Mouse (Mus musculus): Measurements from ENCODE around the gene AC134908.4. TPM values are rescaled to one million over a fixed set of nuclear protein-coding genes. Genes with fewer than 3 reads are reported as not detected.

The AC134908.4 gene
- polyA plus RNA-seq, 1 experiment from 2014 or later = not detected

GRCm38 (mm10) chr17:25836397-25837075 is 41.1 kb upstream of the AC134908.4 start:
- Histone ChIP-seq H3K4me1 (ENCODE audit: insufficient read depth) (peaks cover 49% of the 10 kb centered on the region), H3K4me3 (ENCODE audit: low read depth, low read length) (peak overlapping the region; percentile 21; the same call in 1 of the 2 replicates), H3K9me3 (ENCODE audit: low read length) (no peaks in the 10 kb centered on the region), H3K36me3 (replicated peaks; ENCODE audit: insufficient read depth, low read length) (peaks cover 35% of the 10 kb centered on the region), H3K4me2 (ENCODE audit: low read depth, low read length) (peak overlapping the region; percentile 76), H3K27ac (ENCODE audit: low read depth) (no peak overlapping the region), H3K27me3 (ENCODE audit: insufficient read depth, low read length) (no peaks in the 10 kb centered on the region), H3K9ac (replicated peaks) (peak overlapping the region; percentile 47; the same call in 1 of the 2 replicates)
- DNase-seq = no peak
- TF ChIP-seq EP300 (IDR thresholded peaks at IDR 0.05; ENCODE audit: low read depth) (no peak), CTCF (IDR thresholded peaks at IDR 0.05; ENCODE audit: low read depth) (no peak)
- 29% methylated on average over 20 of the region's 23 CpGs for WGBS (ENCODE audit: insufficient replicate concordance)
- ATAC-seq = no peak

GRCm38 (mm10) chr17:25835816-25836215 is 40.4 kb upstream of the AC134908.4 start:
- ATAC-seq = no peak
- H3K9ac ChIP-seq (replicated peaks) = no peak overlapping the region
- no peaks in the 10 kb centered on the region for H3K9me3 ChIP-seq (ENCODE audit: low read length)
- no peak for TF ChIP-seq CTCF (IDR thresholded peaks at IDR 0.05; ENCODE audit: low read depth)
- no peak for TF ChIP-seq EP300 (IDR thresholded peaks at IDR 0.05; ENCODE audit: low read depth)
- WGBS (ENCODE audit: insufficient replicate concordance) = 91% methylated on average over 16 of the region's 16 CpGs
- H3K27me3 ChIP-seq (ENCODE audit: insufficient read depth, low read length) = no peaks in the 10 kb centered on the region
- H3K36me3 ChIP-seq (replicated peaks; ENCODE audit: insufficient read depth, low read length) = peaks cover 35% of the 10 kb centered on the region
- H3K4me2 ChIP-seq (ENCODE audit: low read depth, low read length) = peak overlapping the region; percentile 18; the same call in 1 of the 2 replicates
- H3K27ac ChIP-seq (ENCODE audit: low read depth) = no peak overlapping the region
- DNase-seq = no peak
- peaks cover 54% of the 10 kb centered on the region for H3K4me1 ChIP-seq (ENCODE audit: insufficient read depth)
- H3K4me3 ChIP-seq (ENCODE audit: low read depth, low read length) = no peak overlapping the region

- H3K36me3 ChIP-seq (replicated peaks; ENCODE audit: insufficient read depth, low read length) = peaks cover 35% of the 10 kb centered on the region
- ATAC-seq = no peak
- no peak overlapping the region for H3K27ac ChIP-seq (ENCODE audit: low read depth)
- DNase-seq = no peak
- no peaks in the 10 kb centered on the region for H3K27me3 ChIP-seq (ENCODE audit: insufficient read depth, low read length)
- no peak overlapping the region for H3K4me3 ChIP-seq (ENCODE audit: low read depth, low read length)
- 87% methylated on average over 7 of the region's 7 CpGs for WGBS (ENCODE audit: insufficient replicate concordance)
- TF ChIP-seq CTCF (IDR thresholded peaks at IDR 0.05; ENCODE audit: low read depth) (no peak), EP300 (IDR thresholded peaks at IDR 0.05; ENCODE audit: low read depth) (no peak)
- H3K9me3 ChIP-seq (ENCODE audit: low read length) = no peaks in the 10 kb centered on the region
- peak overlapping the region; percentile 99 for H3K4me2 ChIP-seq (ENCODE audit: low read depth, low read length)
- H3K4me1 ChIP-seq (ENCODE audit: insufficient read depth) = peaks cover 58% of the 10 kb centered on the region
- no peak overlapping the region for H3K9ac ChIP-seq (replicated peaks)
These were observed 39.8 kb upstream of the AC134908.4 start for GRCm38 (mm10) chr17:25835301-25835700.

DNA sequence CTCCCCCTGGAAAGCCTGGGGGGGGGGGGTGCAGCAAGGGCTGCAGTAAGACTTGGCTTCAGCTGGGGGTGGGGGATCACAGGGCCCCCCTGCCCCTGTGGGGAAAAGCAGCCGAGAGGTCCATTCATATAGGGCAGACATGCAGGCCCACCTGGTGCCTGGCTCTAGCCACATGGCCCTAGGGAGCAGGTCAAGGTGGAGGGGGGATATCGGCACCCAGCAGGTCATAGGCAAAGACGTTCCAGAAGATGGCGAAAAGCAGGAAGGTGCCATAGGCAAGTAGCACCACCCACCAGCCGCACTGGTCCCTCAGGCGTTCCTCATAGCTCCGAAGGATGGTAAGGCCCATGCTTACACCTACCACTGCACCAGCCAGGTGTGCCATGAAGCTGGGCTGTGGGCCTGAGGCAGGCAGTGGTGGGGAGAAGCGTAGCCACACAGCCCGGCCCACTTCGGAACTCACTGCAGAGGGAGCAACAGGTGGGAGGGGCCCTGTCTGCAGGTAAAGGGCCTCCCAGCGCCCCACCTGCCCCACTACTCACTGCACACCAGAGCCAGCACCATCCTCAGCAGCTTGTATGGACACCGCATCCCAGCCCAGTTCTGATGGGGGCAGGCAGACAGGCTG is 39.2 kb upstream of the AC134908.4 start:
- TF ChIP-seq EP300 (IDR thresholded peaks at IDR 0.05; ENCODE audit: low read depth) (no peak), CTCF (IDR thresholded peaks at IDR 0.05; ENCODE audit: low read depth) (no peak)
- ATAC-seq (no peak), DNase-seq (no peak)
- Histone ChIP-seq H3K9ac (replicated peaks) (peak overlapping the region; percentile 84), H3K4me2 (ENCODE audit: low read depth, low read length) (peak overlapping the region; percentile 99), H3K9me3 (ENCODE audit: low read length) (no peaks in the 10 kb centered on the region), H3K36me3 (replicated peaks; ENCODE audit: insufficient read depth, low read length) (peaks cover 32% of the 10 kb centered on the region), H3K4me1 (ENCODE audit: insufficient read depth) (peaks cover 62% of the 10 kb centered on the region), H3K27me3 (ENCODE audit: insufficient read depth, low read length) (no peaks in the 10 kb centered on the region), H3K4me3 (ENCODE audit: low read depth, low read length) (peak overlapping the region; percentile 75), H3K27ac (ENCODE audit: low read depth) (peak overlapping the region; percentile 99)
- WGBS (ENCODE audit: insufficient replicate concordance) = 76% methylated on average over 12 of the region's 12 CpGs

DNA sequence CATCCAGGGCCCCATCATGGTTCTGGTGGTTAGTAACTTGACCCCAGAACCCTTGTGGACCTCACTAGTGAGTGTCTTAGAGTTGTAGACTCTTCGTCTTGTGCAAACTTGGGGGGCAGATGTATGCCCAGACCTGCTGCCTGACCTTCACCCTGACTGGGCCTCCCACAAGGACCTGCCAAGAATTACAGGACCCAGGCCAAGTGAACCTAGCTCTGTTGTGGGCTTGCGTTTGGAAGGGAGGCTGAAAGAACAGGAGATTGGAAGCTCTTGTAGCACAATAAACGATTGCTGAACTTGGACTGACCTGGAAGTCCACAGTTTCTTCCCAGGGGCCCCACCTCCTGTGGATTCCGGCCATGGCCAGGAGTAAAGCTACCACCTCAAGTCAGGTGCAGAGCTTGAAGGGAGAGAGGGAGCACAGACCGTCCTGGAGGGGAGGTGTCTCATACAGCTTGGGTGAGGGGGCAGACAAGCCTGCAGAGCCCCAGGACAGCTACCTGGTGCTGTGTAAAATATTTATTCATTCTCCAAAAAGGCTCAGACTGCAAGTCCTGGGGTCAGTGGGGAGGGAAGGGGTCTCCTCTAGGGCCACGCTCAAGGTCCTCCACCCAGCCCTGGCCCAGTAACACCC is 38.6 kb upstream of the AC134908.4 start:
- H3K4me3 ChIP-seq (ENCODE audit: low read depth, low read length) = peak overlapping the region; percentile 75
- H3K27ac ChIP-seq (ENCODE audit: low read depth) = peak overlapping the region; percentile 99
- peak overlapping the region; percentile 99 for H3K4me2 ChIP-seq (ENCODE audit: low read depth, low read length)
- peaks cover 26% of the 10 kb centered on the region for H3K36me3 ChIP-seq (replicated peaks; ENCODE audit: insufficient read depth, low read length)
- WGBS (ENCODE audit: insufficient replicate concordance) = 33% methylated on average over 6 of the region's 6 CpGs
- no peaks in the 10 kb centered on the region for H3K9me3 ChIP-seq (ENCODE audit: low read length)
- H3K27me3 ChIP-seq (ENCODE audit: insufficient read depth, low read length) = no peaks in the 10 kb centered on the region
- TF ChIP-seq CTCF (IDR thresholded peaks at IDR 0.05; ENCODE audit: low read depth) (no peak), EP300 (IDR thresholded peaks at IDR 0.05; ENCODE audit: low read depth) (no peak)
- peaks cover 67% of the 10 kb centered on the region for H3K4me1 ChIP-seq (ENCODE audit: insufficient read depth)
- no peak for DNase-seq
- no peak for ATAC-seq
- H3K9ac ChIP-seq (replicated peaks) = peak overlapping the region; percentile 84

DNA sequence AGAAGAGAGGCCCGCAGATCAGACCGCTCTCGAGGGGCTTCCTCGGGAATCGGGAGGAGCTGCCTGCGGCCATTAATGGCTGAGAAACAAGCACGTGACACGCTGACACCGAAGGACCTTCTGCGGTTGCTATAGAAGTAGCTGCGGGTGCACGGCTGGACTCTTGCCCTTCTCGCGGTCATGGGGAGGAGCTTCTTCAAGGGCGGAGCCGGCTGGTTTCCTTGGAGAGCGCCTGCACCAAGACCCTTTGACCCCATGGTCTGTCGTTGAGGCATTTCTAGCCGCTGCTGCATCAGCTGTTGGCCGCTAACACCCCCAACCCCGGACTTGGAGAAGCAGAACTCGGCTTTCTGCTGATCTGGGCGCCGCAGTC is 37.8 kb upstream of the AC134908.4 start, which contains the start of gene Stub1:
Gene Stub1 (minus strand): TSS at position 114 of the 373 bp plus-strand sequence.
- under 1% methylated on average over 24 of the region's 24 CpGs for WGBS (ENCODE audit: insufficient replicate concordance)
- Histone ChIP-seq H3K4me3 (ENCODE audit: low read depth, low read length) (peak within 1 kb of the TSS; percentile 75), H3K4me1 (ENCODE audit: insufficient read depth) (peaks cover 67% of the 10 kb centered on the region), H3K27me3 (ENCODE audit: insufficient read depth, low read length) (no peaks in the 10 kb centered on the region), H3K36me3 (replicated peaks; ENCODE audit: insufficient read depth, low read length) (peaks cover 21% of the 10 kb centered on the region), H3K4me2 (ENCODE audit: low read depth, low read length) (peak within 1 kb of the TSS; percentile 99), H3K9ac (replicated peaks) (peak within 1 kb of the TSS; percentile 84), H3K27ac (ENCODE audit: low read depth) (peak within 1 kb of the TSS; percentile 99), H3K9me3 (ENCODE audit: low read length) (no peaks in the 10 kb centered on the region)
- DNase-seq = peak; percentile 87
- TF ChIP-seq EP300 (IDR thresholded peaks at IDR 0.05; ENCODE audit: low read depth) = no peak
- TF ChIP-seq CTCF (IDR thresholded peaks at IDR 0.05; ENCODE audit: low read depth) = no peak
- ATAC-seq = peak; percentile 66

Measured in liver, postnatal 0 days (tissue).